19 mouse cellular contexts compared by ENCODE assay signal in genomic region chr6:98848835-98849234, GRCm38 (mm10).
"Had no signal": no experiment of that assay in that cellular context is flagged by ENCODE, and none has a peak within 500 bp of the region (broad histone marks: within the 10 kb centered on the region; RNA-seq: fewer than 3 reads in every experiment).

No protein-coding gene starts in this region.

- H3K27me3 ChIP-seq: midbrain, embryonic 12.5 days; neural tube, embryonic 13.5 days; neural tube, embryonic 15.5 days; stomach, embryonic 15.5 days had no signal

- H3K9ac ChIP-seq: lung, embryonic 14.5 days; midbrain, embryonic 12.5 days; neural tube, embryonic 13.5 days; neural tube, embryonic 15.5 days; stomach, embryonic 15.5 days had no signal

- H3K27ac ChIP-seq: midbrain, embryonic 10.5 days; midbrain, embryonic 12.5 days; neural tube, embryonic 13.5 days; neural tube, embryonic 15.5 days; stomach, embryonic 15.5 days had no signal

- H3K4me3 ChIP-seq: midbrain, embryonic 10.5 days; midbrain, embryonic 12.5 days; myocyte; neural tube, embryonic 13.5 days; neural tube, embryonic 15.5 days; stomach, embryonic 15.5 days had no signal

- ATAC-seq: midbrain, embryonic 16.5 days had no signal

- H3K4me2 ChIP-seq: lung, embryonic 14.5 days; midbrain, embryonic 12.5 days; neural tube, embryonic 13.5 days; neural tube, embryonic 15.5 days; stomach, embryonic 15.5 days had no signal

- H3K36me3 ChIP-seq: midbrain, embryonic 10.5 days; midbrain, embryonic 12.5 days; neural tube, embryonic 13.5 days; neural tube, embryonic 15.5 days; stomach, embryonic 15.5 days had no signal

- H3K4me1 ChIP-seq: midbrain, embryonic 10.5 days; midbrain, embryonic 12.5 days; neural tube, embryonic 13.5 days; neural tube, embryonic 15.5 days had no signal

- H3K9me3 ChIP-seq: midbrain, embryonic 10.5 days; midbrain, embryonic 12.5 days; neural tube, embryonic 13.5 days; neural tube, embryonic 15.5 days; stomach, embryonic 15.5 days had no signal

- DNase-seq: lung, adult 18-20 months; lung, embryonic 14.5 days; lung, postnatal 10 days; lung, postnatal 4 days; midbrain, embryonic 14.5 days; retina, postnatal 1 day; right cerebral cortex, adult 18-20 months; right cerebral cortex, postnatal 25 days; right cerebral cortex, postnatal 4 days; thymus, adult 18-20 months; thymus, postnatal 14 days; thymus, postnatal 36 days had no signal
